Mouse (Mus musculus) small intestine, adult 2 months (tissue): Measurements from ENCODE around the gene Abhd17a.

Source experiments
- CTCF ChIP-seq: fragments of 200-500 bp; IDR thresholded peaks from 2 replicates; pipeline ENCODE4 v1.5.1; 2012; ENCODE audit warnings: low read depth, mild to moderate bottlenecking, control low read depth, inconsistent platforms, low read length, moderate library complexity, mixed read lengths; ENCODE audit not compliant: insufficient replicate concordance, insufficient read length; ENCODE audit errors: extremely low read depth
- POLR2A ChIP-seq: fragments of 200-500 bp; IDR thresholded peaks from 2 replicates; pipeline ENCODE4 v1.6.1; 2012; ENCODE audit warnings: low read depth, mild to moderate bottlenecking, control low read depth, inconsistent platforms, low read length, moderate library complexity

DNA sequence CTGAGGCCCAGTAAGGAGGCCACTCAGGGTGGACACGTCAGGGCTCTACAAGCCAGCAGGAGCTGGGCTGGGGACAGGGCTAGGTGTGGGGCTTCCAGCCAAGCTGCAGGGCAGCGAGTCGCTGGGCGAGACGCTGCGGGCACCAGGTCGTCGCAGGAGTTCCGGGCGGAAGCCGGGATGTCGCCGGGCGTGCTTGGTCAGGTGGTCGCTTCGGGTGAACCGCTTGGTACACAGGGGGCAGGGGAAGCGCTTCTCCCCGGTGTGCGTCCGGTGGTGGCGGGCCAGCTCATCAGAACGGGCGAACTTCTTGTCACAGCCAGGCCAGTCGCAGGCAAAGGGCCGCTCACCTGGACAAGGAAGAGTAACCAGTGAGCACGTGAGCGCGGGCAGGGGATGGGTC is 21.3 kb downstream of the Abhd17a start:
- TF ChIP-seq POLR2A (no peak), CTCF (no peak)
